Mouse (Mus musculus) G1E (cell line): Measurements from ENCODE around the gene F5. TPM values are rescaled to one million over a fixed set of nuclear protein-coding genes. Genes with fewer than 3 reads are reported as not detected.
"Not testable (repeated sequence)": the region's sequence is repeated elsewhere in the genome, so short reads cannot be mapped to it uniquely, and the experiment has no call there.

ENCODE experiments used
- ATAC-seq: 2 replicates; pipeline ENCODE4 v1.8.0; 2016; ENCODE audit warnings: mild to moderate bottlenecking; ENCODE audit not compliant: insufficient number of reproducible peaks, poor library complexity, low FRiP score, severe bottlenecking; ENCODE audit errors: extremely low read depth
- DNase-seq: peaks from one replicate; pipeline ENCODE4 v3.0.0; 2012; ENCODE audit warnings: low spot score
- H3K27me3 ChIP-seq: 2 replicates; pipeline ENCODE4 v1.6.1; 2012; ENCODE audit warnings: mild to moderate bottlenecking, low read length, inconsistent platforms; ENCODE audit not compliant: insufficient read depth
- H3K36me3 ChIP-seq: replicated peaks from 2 replicates; pipeline ENCODE3; 2012; ENCODE audit warnings: mild to moderate bottlenecking, inconsistent platforms
- H3K4me1 ChIP-seq: 2 replicates; pipeline ENCODE4 v1.6.1; 2012; ENCODE audit warnings: low read depth, low read length, inconsistent platforms, mixed read lengths; ENCODE audit not compliant: insufficient read depth
- H3K4me3 ChIP-seq: 2 replicates; pipeline ENCODE4 v1.5.1; 2012; ENCODE audit warnings: low read depth, mild to moderate bottlenecking, inconsistent platforms, low read length, moderate library complexity, mixed read lengths
- H3K9me3 ChIP-seq: replicated peaks from 2 replicates; pipeline ENCODE4 v1.6.1; 2012; ENCODE audit warnings: inconsistent platforms
- CTCF ChIP-seq: IDR thresholded peaks from 2 replicates; pipeline ENCODE4 v1.5.1; 2012; ENCODE audit warnings: low read depth, low read length, inconsistent platforms, mixed read lengths
- GATA1 ChIP-seq: IDR thresholded peaks from 2 replicates; pipeline ENCODE4 v1.6.1; 2012; ENCODE audit warnings: borderline replicate concordance, low read length, inconsistent platforms, mixed read lengths
- GATA2 ChIP-seq: IDR thresholded peaks from 2 replicates; pipeline ENCODE4 v1.6.1; 2012; ENCODE audit warnings: low read depth, low read length, inconsistent platforms, borderline replicate concordance
- POLR2AphosphoS5 ChIP-seq: IDR thresholded peaks from 2 replicates; pipeline ENCODE4 v1.6.1; 2012; ENCODE audit warnings: low read depth, low read length, inconsistent platforms; ENCODE audit not compliant: insufficient replicate concordance
- TAL1 ChIP-seq: conservative IDR thresholded peaks from 2 replicates; pipeline ENCODE4 v1.6.1; 2012; ENCODE audit warnings: low read depth, low read length, inconsistent platforms, mixed read lengths
- polyA plus RNA-seq: library from polyadenylated mRNA; stranded (reverse); fragments of >175 nt; gene quantifications from 2 replicates; pipeline ENCODE4 v1.2.3, GENCODE M21; 2012
- total RNA-seq, 2 experiments: library from RNA; stranded (forward) in 1 of 2; stranded (reverse) in 1 of 2; fragments of 200-1000 nt in 1 of 2; fragments of >200 nt in 1 of 2; fragmentation: Nextera tagmentation in 1 of 2; gene quantifications; 2 replicates each; pipeline ENCODE4 v1.2.3; 2014 to 2017

The F5 gene
- total and polyA plus RNA-seq, 3 experiments, result 0.01 to 0.05 TPM; not detected in 1

GRCm38 (mm10) chr1:164217791-164218685 lies 66.4 kb downstream of the F5 start:
- H3K4me3 ChIP-seq, result no peak overlapping the region
- peaks cover 3% of the 10 kb centered on the region; the same call in 1 of the 2 replicates for H3K27me3 ChIP-seq
- H3K4me1 ChIP-seq, result no peaks in the 10 kb centered on the region
- no peak for ATAC-seq
- H3K9me3 ChIP-seq, result no peaks in the 10 kb centered on the region
- TF ChIP-seq POLR2AphosphoS5, result no peak
- TF ChIP-seq GATA2, result no peak
- TF ChIP-seq TAL1, result no peak
- TF ChIP-seq GATA1, result no peak
- no peak for TF ChIP-seq CTCF
- H3K36me3 ChIP-seq, result no peaks in the 10 kb centered on the region
- DNase-seq, result no peak

GRCm38 (mm10) chr1:164220261-164220660 lies 68.6 kb downstream of the F5 start:
- Histone ChIP-seq H3K36me3 (no peaks in the 10 kb centered on the region), H3K9me3 (no peaks in the 10 kb centered on the region), H3K27me3 (peaks cover 3% of the 10 kb centered on the region; the same call in 1 of the 2 replicates), H3K4me1 (no peaks in the 10 kb centered on the region), H3K4me3 (no peak overlapping the region)
- ATAC-seq, result no peak
- no peak for DNase-seq
- TF ChIP-seq GATA2 (no peak), TAL1 (no peak), GATA1 (no peak)

GRCm38 (mm10) chr1:164223089-164223488 lies 71.5 kb downstream of the F5 start:
- Histone ChIP-seq H3K4me3 (no peak overlapping the region), H3K4me1 (no peaks in the 10 kb centered on the region), H3K36me3 (no peaks in the 10 kb centered on the region), H3K9me3 (no peaks in the 10 kb centered on the region), H3K27me3 (peaks cover 3% of the 10 kb centered on the region; the same call in 1 of the 2 replicates)
- no peak for DNase-seq
- TF ChIP-seq GATA2 (no peak), CTCF (no peak), TAL1 (no peak), POLR2AphosphoS5 (no peak), GATA1 (no peak)
- ATAC-seq, result no peak

GRCm38 (mm10) chr1:164231937-164232570 lies 80.4 kb downstream of the F5 start:
- not testable (repeated sequence) for ATAC-seq, H3K4me1 ChIP-seq, H3K27me3 ChIP-seq, DNase-seq, H3K4me3 ChIP-seq, H3K9me3 ChIP-seq, H3K36me3 ChIP-seq

GRCm38 (mm10) chr1:164233447-164233846 lies 81.8 kb downstream of the F5 start:
- H3K9me3 ChIP-seq, result no peaks in the 10 kb centered on the region
- no peaks in the 10 kb centered on the region for H3K4me1 ChIP-seq
- ATAC-seq (no peak), DNase-seq (no peak)
- TF ChIP-seq TAL1, result no peak
- TF ChIP-seq POLR2AphosphoS5, result no peak
- H3K27me3 ChIP-seq, result peaks cover 8% of the 10 kb centered on the region
- H3K4me3 ChIP-seq, result no peak overlapping the region; the same call in 1 of the 2 replicates
- H3K36me3 ChIP-seq, result no peaks in the 10 kb centered on the region

GRCm38 (mm10) chr1:164235078-164235477 lies 83.4 kb downstream of the F5 start:
- Histone ChIP-seq H3K4me3 (no peak overlapping the region), H3K4me1 (no peaks in the 10 kb centered on the region), H3K27me3 (peaks cover 13% of the 10 kb centered on the region), H3K9me3 (no peaks in the 10 kb centered on the region), H3K36me3 (no peaks in the 10 kb centered on the region)
- DNase-seq (no peak), ATAC-seq (no peak)
- TF ChIP-seq GATA1, result no peak
- TF ChIP-seq POLR2AphosphoS5, result no peak
- TF ChIP-seq TAL1, result no peak
- TF ChIP-seq GATA2, result no peak
- TF ChIP-seq CTCF, result no peak
